Mouse (Mus musculus): ENCODE results near the gene Ptpro. TPM values are rescaled to one million over a fixed set of nuclear protein-coding genes. Genes with fewer than 3 reads are reported as not detected.
A peak's percentile ranks its signal among the peaks of the same experiment; 100 is the strongest.
"Not testable (repeated sequence)": the region's sequence is repeated elsewhere in the genome, so short reads cannot be mapped to it uniquely, and the experiment has no call there.

Ptpro gene
- polyA plus RNA-seq, 1 experiment, result 3.4 TPM

DNA sequence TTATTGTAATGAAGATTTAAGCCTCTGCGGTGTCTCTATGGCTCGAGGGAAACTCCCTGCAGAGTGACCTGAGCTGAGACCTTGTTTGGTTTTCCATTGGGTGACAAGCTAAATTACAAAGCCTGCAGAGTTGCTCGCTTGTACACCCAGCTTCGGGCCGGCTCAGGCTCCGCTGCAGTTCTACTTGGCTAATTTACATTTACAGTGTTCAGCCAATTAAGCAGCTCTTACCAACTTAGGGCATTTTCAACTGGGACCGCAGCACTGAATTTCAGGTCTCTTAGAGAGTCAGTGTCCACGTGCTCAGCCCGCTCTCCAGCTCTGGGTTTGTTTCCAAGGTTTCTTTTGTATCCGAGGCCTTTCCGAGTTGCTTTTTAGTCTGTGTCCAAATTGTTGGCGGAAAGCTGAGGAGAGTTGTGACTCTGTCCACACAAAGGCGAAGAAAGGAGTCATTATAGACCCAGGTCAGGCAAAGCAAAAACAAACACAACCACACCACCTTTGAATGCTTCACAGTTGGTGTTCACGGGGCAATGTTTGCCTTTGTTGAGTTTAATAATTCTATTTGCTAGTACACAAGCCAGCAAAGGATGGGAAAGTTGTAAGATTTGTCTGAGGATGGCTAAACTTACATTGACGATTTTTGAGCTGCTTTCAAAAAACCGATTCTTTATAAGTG is 185.9 kb downstream of the Ptpro start:
- no peak overlapping the region for H3K4me3 ChIP-seq (ENCODE audit: insufficient read depth, low read depth, low read length)
- no peak overlapping the region for H3K27ac ChIP-seq (replicated peaks; ENCODE audit: low read depth, low read length)
- H3K4me1 ChIP-seq (ENCODE audit: control insufficient read depth, insufficient read depth, insufficient read length, low read length), result no peaks in the 10 kb centered on the region

DNA sequence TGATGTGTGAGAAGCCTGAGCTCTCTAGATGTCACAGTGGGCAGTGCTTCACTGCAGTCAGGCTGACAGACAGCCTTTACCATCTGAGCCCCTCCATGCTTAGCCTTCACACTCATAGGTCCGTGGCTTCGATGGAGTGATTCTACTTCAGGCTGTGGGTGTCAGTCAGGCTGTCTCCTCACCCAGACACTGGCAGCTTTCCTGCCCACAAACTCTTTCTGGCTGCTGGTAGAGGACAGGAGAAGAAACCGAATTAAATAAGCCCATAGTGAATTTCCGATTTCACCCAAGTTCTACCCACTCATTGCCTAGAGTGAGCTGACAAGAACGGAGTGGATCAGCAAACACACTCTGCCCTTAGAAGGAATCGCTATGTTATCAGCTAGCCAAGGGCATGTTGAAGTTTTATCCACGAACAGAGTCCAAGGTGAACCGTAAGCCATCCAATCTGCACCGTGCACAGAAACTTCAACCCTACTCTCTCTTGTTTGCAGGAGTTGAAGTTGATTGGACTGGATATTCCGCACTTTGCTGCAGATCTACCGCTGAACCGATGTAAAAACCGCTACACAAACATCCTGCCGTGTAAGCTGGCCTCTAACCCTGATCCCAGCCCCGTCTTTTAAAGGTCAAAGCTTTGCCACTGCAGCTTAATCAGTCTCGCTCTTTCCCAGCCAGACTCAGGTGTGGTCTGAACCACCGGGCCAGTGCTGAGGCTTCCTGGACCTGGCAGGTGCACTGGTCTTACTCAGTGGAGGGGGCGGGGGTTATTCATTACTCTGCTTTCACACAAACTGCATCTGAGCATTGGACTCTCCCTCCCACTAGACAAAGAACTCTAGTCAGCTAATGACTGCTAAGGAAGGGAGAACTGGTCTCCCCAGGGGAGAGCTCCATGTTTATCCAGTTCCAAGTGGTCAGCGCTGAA is 188.7 kb downstream of the Ptpro start:
- Histone ChIP-seq H3K4me1 (ENCODE audit: control insufficient read depth, insufficient read depth, insufficient read length, low read length) (no peaks in the 10 kb centered on the region), H3K4me3 (ENCODE audit: insufficient read depth, low read depth, low read length) (no peak overlapping the region), H3K27ac (replicated peaks; ENCODE audit: low read depth, low read length) (no peak overlapping the region)

DNA sequence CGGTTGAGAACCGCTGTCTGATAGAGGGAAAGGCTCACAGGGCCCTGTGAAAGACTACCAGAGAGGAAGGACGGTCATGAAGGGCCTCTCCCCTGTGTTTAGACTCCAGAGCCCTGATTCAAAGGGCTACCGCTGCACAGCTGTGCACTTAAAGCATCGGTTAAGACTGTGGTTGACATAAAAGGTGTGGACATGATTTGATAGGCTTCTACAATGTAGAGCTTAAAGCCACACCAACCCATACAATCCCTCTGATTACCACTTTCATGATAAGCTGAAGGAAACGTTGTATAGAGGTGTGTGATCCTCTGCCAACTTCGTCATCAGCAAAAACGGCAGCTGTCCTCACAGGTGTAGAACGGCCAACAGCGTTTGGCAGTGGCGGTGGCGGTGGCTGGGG is 191.0 kb downstream of the Ptpro start:
- Histone ChIP-seq H3K4me1 (ENCODE audit: control insufficient read depth, insufficient read depth, insufficient read length, low read length) (no peaks in the 10 kb centered on the region), H3K27ac (replicated peaks; ENCODE audit: low read depth, low read length) (no peak overlapping the region), H3K4me3 (ENCODE audit: insufficient read depth, low read depth, low read length) (no peak overlapping the region)

DNA sequence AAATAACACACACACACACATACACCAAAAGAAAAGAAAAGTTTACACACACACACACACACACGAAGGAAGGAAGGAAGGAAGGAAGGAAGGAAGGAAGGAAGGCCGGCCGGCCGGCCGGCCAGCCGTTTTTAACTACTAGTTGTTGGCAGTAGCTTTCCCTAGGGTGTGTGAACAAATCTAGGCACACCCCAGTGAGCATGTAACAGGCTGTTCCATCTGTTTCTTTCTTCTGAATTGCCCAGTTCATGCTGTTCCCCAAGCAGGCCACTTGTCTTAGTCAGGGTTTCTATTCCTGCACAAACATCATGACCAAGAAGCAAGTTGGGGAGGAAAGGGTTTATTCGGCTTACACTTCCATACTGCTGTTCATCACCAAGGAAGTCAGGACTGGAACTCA is 194.0 kb downstream of the Ptpro start:
- not testable (repeated sequence) for H3K4me3 ChIP-seq (ENCODE audit: insufficient read depth, low read depth, low read length)

DNA sequence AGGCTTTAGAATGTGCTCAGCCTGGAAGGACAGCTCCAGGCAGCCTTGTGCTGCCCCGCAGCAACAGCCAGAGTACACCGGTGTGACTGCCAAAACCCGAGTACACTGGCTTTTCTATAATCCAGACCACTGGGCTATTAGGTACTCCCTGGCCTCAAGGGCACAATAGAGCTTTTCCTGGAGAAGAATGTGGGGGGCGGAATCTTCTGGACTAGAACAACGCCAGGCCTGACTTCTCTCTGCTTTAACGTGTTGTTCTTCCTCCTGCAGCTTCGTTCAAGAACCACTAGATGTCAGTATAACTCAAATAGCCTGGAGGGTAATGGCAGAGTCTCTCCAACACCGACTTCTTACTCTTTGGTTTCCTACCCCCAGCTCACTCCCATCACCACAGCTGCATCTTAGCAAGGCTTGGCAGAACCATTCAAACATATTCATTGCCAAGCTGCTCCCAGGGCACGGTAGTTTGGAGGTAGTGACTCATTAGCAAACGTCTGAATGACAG is 203.5 kb downstream of the Ptpro start:
- Histone ChIP-seq H3K27ac (replicated peaks; ENCODE audit: low read depth, low read length) (no peak overlapping the region), H3K4me3 (ENCODE audit: insufficient read depth, low read depth, low read length) (no peak overlapping the region), H3K4me1 (ENCODE audit: control insufficient read depth, insufficient read depth, insufficient read length, low read length) (no peaks in the 10 kb centered on the region; the same call in 1 of the 2 replicates)

More for the DNA sequence above, 194.0 kb downstream of the Ptpro start:
- not testable (repeated sequence) for H3K4me1 ChIP-seq (ENCODE audit: control insufficient read depth, insufficient read depth, insufficient read length, low read length); H3K27ac ChIP-seq (replicated peaks; ENCODE audit: low read depth, low read length)

DNA sequence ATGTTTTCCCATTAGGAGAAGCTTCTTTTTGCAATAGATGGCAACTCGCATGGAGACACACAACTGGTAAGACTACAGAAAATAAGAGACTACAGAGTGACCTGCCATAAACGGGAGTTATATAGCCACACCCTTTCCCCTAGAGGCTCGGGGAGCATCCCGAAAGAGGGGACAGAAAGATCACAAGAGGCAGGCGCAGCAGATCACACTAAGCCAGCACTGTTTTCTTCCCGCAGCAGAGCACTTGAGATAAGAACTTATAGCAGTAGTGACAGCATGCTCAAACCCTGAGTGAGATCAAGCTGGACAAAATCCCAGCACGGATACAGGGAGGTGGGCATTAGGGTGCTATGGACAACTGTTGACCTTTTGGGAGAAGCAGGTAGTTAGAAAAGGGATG is 203.9 kb downstream of the Ptpro start:
- Histone ChIP-seq H3K4me3 (ENCODE audit: insufficient read depth, low read depth, low read length) (no peak overlapping the region), H3K27ac (replicated peaks; ENCODE audit: low read depth, low read length) (no peak overlapping the region; the same call in 1 of the 2 replicates)

DNA sequence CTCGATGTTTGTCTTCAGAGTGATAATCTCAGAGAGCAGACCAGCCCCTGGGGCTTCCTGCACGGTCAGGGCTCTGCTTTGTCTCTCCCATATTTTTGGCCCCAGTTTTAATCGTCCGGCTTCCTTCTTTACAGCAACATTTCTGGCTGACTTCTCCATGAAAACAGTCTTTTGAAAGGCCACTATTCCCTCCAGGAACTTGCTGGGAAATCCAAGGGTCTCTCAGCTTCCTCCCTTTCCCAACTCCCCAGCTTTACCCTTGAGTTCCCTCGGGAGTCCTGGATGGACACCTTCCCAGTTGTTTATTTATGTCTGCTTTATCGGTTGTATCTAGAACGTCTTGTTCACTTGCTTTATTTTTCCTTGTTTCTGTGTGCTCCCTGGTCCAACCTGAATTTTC is 205.1 kb downstream of the Ptpro start:
- no peaks in the 10 kb centered on the region; the same call in 1 of the 2 replicates for H3K4me1 ChIP-seq (ENCODE audit: control insufficient read depth, insufficient read depth, insufficient read length, low read length)
- H3K27ac ChIP-seq (replicated peaks; ENCODE audit: low read depth, low read length), result peak overlapping the region; percentile 29
- H3K4me3 ChIP-seq (ENCODE audit: insufficient read depth, low read depth, low read length), result no peak overlapping the region

More for the DNA sequence above, 203.9 kb downstream of the Ptpro start:
- no peaks in the 10 kb centered on the region; the same call in 1 of the 2 replicates for H3K4me1 ChIP-seq (ENCODE audit: control insufficient read depth, insufficient read depth, insufficient read length, low read length)

DNA sequence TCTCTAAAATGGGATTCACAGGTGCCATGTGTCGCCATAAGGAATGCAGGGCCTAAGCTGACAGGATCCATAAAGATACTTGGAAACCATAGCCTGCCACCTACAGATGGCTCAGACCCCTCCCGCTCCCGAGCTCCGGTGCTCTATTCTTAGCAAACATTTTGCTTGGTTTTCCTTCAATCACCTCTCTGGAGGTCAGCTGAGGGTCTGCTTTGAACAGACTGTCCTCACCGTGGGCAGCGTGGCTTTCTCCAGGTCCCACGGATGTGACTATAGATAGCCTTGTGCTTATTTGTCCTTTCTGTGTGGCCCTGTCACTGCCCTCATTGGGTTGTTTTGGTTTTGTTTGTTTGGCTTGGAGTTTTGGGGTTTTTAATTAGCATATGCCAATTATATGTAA is 206.0 kb downstream of the Ptpro start:
- Histone ChIP-seq H3K4me1 (ENCODE audit: control insufficient read depth, insufficient read depth, insufficient read length, low read length) (no peaks in the 10 kb centered on the region; the same call in 1 of the 2 replicates), H3K27ac (replicated peaks; ENCODE audit: low read depth, low read length) (no peak overlapping the region), H3K4me3 (ENCODE audit: insufficient read depth, low read depth, low read length) (no peak overlapping the region)

DNA sequence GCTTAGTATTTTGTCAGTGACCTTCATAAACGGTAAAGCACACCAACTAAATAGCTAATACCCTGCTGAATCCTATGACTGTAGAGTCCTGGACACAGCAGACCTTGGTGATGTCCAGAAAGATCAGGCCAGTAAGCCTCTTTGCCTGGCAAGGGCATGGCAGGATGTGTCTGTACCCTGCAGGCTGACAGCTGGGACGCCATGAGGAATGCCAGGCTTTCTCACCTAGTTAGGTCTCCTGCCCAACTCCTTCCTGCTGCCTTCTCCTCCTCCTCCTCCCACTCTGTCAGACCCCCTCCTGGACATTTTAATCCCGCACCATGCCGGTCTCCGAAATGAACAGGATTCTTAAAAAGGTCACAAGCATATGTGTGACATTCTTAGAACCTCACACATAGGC is 211.7 kb downstream of the Ptpro start:
- H3K4me1 ChIP-seq (ENCODE audit: control insufficient read depth, insufficient read depth, insufficient read length, low read length), result no peaks in the 10 kb centered on the region
- no peak overlapping the region for H3K4me3 ChIP-seq (ENCODE audit: insufficient read depth, low read depth, low read length)
- no peak overlapping the region for H3K27ac ChIP-seq (replicated peaks; ENCODE audit: low read depth, low read length)

DNA sequence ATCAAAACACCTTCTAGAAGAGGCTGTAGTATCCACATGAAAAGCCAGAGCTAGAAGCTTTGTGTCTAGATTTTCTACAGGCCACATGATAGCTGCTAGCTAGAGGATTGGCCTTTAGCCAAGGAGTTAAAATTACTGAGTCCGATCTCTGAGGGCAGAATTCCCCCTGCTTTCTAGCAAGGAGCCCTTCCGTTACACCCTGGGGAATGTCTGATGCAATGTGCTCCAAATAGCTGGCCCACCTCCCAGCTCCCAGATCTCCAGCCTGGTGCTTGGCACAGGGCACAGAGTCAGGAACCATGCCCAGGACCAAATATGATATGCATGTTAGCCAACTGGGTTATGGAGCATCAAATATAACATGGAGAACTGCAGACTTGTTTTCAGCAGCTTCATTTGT is 213.1 kb downstream of the Ptpro start:
- H3K4me3 ChIP-seq (ENCODE audit: insufficient read depth, low read depth, low read length), result no peak overlapping the region
- no peaks in the 10 kb centered on the region for H3K4me1 ChIP-seq (ENCODE audit: control insufficient read depth, insufficient read depth, insufficient read length, low read length)
- H3K27ac ChIP-seq (replicated peaks; ENCODE audit: low read depth, low read length), result 0 out of 2 replicates have a peak overlapping the region, but pooled peaks have one; percentile 15

DNA sequence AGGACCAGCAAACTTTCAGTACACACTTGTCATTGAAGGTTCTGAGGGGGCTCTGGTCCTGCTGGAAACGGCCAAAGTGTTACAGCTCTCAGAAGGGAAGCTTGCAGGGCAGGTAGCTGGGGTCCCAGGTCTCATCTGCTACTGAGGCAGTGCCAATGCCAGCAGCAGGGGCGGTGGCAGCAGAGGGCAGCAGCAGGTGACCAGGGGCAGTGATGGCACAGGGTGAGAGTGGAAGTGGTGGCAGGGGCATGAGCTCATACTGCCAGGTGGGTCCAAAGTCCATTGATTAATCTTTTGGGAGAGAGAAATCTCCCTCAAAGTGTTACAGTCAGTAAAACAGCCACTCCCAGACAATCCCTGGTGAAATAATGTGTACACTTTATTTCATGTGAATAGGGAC is 214.1 kb downstream of the Ptpro start:
- Histone ChIP-seq H3K4me3 (ENCODE audit: insufficient read depth, low read depth, low read length) (no peak overlapping the region), H3K27ac (replicated peaks; ENCODE audit: low read depth, low read length) (no peak overlapping the region), H3K4me1 (ENCODE audit: control insufficient read depth, insufficient read depth, insufficient read length, low read length) (0 out of 2 replicates have a peak, but pooled peaks cover 4% of the 10 kb centered on the region)

DNA sequence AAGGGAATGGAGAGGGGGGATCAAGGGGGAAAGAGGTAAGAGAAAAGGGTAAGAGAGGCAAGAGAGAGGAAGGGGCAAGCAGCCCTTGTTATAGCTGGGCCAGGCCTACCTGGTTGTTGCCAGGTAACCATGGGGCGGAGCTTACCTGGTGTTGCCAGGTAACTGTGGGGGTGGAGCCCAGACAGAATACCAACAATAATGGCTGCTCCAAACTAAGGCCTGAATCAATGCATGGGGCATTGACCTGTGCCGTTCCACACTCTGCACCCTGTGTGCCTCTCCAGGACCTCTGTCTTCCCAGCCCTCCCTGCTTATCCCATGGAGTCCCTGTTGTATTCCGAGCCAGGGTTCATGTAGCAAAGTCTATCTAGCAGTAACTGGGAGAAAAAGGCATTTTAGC is 215.6 kb downstream of the Ptpro start:
- H3K27ac ChIP-seq (replicated peaks; ENCODE audit: low read depth, low read length), result no peak overlapping the region
- H3K4me1 ChIP-seq (ENCODE audit: control insufficient read depth, insufficient read depth, insufficient read length, low read length), result peaks cover 8% of the 10 kb centered on the region; the same call in 1 of the 2 replicates
- no peak overlapping the region for H3K4me3 ChIP-seq (ENCODE audit: insufficient read depth, low read depth, low read length)

DNA sequence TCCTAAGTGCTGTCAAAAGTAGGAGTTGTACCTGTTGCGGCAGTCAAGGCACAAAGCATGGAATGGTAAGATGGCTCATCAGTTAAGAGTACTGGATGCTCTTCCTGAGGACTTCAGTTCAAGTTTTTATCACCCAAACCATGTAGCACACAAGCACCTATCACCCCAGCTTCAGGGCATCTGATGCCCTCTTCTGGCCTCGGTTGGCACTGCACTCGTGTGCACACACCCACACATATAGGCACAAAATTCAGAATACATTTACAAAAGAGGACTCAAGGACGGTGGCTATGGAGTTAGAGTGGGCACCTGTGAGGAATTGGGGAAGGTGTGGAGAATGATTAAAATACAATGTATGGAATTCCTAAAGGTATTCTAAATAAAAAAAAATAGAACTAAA is 217.4 kb downstream of the Ptpro start:
- Histone ChIP-seq H3K4me1 (ENCODE audit: control insufficient read depth, insufficient read depth, insufficient read length, low read length) (peaks cover 10% of the 10 kb centered on the region; the same call in 1 of the 2 replicates), H3K27ac (replicated peaks; ENCODE audit: low read depth, low read length) (no peak overlapping the region), H3K4me3 (ENCODE audit: insufficient read depth, low read depth, low read length) (no peak overlapping the region)

DNA sequence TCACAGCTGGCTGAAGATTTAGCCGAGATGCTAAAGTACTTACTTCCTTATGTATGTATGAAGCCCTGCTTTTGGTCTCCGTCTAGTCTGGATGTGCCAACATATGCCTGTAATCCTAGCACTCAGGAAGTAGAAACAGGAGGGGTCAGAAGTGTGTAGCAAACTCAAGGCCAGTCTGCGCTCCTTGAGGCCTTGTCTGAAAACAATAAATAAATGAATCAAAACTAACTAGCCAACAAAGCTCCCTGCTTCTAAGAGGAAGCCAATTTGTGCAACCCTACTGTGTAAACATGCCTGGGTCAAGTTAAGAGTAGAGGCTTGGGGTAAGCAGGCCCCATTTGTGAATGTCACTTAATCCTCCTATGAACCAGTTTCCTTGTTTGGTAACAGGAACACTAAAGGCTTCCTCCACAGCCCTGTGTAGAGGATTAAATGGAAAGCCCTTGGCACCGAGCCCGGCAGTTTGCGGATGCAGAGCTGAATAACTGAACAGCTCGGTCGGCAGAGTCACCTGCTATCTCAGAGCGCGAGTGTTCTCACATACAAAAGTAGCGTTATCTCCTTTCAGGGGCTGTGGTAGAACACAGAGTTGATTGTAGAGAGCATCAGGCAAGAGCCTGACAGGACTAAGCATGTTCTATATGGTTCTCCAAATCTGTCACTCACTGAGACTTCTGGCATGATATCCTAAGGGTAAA is 218.9 kb downstream of the Ptpro start:
- H3K27ac ChIP-seq (replicated peaks; ENCODE audit: low read depth, low read length), result peak overlapping the region; percentile 68
- peaks cover 10% of the 10 kb centered on the region; the same call in 1 of the 2 replicates for H3K4me1 ChIP-seq (ENCODE audit: control insufficient read depth, insufficient read depth, insufficient read length, low read length)
- H3K4me3 ChIP-seq (ENCODE audit: insufficient read depth, low read depth, low read length), result no peak overlapping the region

DNA sequence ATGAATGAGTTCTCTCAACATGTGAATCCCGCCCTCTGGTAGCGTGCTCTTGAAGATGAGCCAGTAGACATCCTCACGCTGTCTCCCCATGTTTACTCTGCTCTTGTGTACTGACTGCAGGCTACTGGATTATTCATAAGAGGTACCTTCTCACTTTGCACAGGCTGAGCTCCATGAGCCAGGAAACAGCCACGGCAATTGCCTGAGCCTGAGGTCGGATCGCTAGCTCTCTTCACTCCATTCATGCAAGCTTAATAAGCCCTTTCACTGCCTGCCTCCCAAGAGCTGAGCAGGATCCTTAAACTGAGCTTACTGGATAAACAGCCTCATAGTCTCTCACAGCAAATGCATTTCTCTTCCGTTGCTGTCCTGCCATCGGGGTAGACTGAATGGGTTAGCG is 220.0 kb downstream of the Ptpro start:
- H3K4me1 ChIP-seq (ENCODE audit: control insufficient read depth, insufficient read depth, insufficient read length, low read length), result peaks cover 10% of the 10 kb centered on the region; the same call in 1 of the 2 replicates
- H3K4me3 ChIP-seq (ENCODE audit: insufficient read depth, low read depth, low read length), result no peak overlapping the region
- H3K27ac ChIP-seq (replicated peaks; ENCODE audit: low read depth, low read length), result 0 out of 2 replicates have a peak overlapping the region, but pooled peaks have one; percentile 20

Data from brown adipose tissue, adult 24 weeks (tissue).